Mouse (Mus musculus): ENCODE results near the gene Gm904.
"Not testable (repeated sequence)": the region's sequence is repeated elsewhere in the genome, so short reads cannot be mapped to it uniquely, and the experiment has no call there.

Gene Gm904

GRCm38 (mm10) chr13:50642928-50643327 is at the start of gene Gm904:
Gene Gm904 (plus strand): TSS chr13:50643228.
- in situ Hi-C loops (cut with MboI) = not testable (repeated sequence)

DNA sequence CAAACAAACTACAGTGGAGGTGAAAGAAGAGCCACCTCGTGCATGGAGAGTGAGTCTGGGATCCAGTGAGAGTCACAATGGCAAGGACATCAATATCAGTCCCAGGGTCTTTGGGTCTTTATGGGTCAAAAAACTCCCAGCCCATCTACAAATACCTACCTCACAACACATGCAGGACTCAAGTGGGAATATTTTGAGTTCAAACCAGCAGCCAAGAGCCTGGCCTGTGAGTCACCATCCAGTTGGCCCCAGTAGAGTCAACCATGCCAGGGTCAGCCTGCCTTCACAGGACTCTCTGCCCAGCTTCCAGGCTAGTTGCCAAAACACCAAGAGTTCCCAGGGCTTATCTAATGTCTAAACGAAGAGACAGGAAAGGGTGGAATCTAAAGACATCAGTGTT is 5.7 kb downstream of the Gm904 start:
- in situ Hi-C loops (cut with MboI) = not testable (repeated sequence)
